Mouse (Mus musculus): ENCODE results near the gene Shank2.

Gene Shank2

DNA sequence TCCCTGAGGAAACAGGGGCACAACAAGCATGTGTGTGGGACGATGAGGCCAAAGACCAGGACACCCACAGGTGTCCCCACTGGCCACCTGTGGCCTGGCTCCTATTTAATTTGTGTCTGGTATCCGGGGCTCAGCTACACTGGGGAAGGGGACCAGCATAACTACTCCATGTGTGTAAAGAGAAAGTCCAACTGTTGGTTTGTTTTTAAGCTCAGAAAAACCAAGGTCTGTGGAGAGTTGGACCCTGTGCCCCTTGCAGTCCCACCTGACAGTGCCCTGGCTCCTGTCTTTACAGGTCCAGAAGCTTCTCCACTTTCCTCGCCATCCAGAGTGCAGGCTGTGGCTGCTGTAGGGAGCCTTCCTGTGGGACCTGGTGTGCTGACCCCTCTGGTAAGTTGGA, at the start of gene Shank2:
TSS of gene Shank2 (plus strand) at position 301 of the 400 bp plus-strand sequence.
- no peak for DNase-seq (ENCODE audit: low spot score in 2 of 2)

DNA sequence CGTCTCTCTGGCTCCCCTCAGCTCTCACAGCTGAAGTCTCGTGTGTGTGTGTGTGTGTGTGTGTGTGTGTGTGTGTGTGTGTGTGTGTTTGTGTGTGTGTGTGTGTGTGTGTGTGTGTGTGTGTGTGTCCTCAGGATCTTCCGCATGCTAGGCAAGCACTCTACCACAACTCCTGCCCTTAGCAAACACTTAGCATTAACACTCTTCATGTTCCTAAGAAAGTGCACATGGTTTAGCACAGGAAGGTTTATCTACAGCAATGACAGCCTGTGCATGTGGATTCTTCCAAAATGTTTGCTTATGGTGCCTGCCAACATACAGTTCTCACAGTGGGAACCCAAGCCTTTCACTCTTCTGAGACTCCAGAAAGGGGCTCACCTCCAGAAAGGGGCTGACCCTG, 49.6 kb upstream of the Shank2 start:
- DNase-seq (ENCODE audit: low spot score in 2 of 2), result no peak

DNA sequence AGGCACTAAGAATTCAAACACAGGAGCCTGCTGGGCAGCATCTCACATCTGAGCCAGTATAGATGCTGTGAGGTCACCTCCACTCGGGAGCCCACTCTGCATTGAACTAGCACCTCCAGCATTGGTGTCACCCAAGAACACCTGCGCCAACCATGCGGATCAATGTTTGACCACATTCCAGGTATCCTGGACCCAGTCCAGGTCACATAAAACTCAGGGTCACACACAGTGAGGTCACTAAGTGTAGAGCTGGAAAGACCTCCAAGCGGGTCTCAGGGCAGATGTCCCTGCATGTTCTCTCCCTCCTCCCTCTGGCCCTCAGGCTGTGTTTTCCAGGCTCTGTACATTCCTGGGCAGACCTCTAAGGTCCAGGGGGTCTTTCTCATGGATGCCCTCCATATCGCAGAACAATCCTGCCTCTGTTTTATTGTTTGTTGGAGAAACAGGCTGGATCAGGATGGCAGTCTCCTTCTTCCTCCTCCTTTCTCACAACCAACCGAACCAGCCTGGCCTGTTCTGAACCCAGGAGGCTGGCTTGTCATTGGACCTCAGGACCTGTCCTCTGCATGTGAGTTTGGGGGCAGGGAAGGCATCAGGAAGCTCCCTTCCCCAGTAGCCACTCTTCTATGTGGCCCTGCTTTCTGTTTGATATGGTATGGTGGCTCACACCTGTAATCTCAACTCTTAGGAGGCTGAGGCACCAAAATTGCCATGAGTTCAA, 45.0 kb upstream of the Shank2 start:
- DNase-seq (ENCODE audit: low spot score in 2 of 2), result no peak

DNA sequence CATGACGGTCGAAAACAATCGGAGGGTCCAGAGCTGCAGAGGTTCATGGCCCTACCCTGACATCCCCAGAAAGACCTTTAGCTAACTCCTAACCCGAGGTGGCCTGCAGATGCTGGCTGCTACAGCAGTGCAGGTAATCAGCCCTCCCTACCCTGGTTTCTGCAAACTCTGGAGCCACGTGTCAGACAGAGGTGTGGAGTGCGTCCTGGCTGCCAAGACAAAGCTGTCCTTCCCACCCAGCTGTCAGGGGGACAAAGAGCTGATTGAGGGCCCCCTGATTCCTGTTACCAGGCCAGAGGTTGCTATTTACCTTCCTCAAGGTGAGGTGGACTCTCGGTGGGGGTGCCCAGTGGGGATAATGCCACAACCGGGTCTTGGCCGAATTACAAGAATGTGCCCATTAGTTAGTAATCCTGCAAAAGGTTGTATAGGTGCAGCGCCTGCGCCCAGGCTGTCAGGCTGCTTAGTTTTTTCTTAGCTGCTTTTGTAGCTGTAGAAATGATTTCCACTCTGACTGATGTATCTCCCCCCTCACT, 43.6 kb upstream of the Shank2 start:
- no peak for DNase-seq (ENCODE audit: low spot score in 2 of 2)

DNA sequence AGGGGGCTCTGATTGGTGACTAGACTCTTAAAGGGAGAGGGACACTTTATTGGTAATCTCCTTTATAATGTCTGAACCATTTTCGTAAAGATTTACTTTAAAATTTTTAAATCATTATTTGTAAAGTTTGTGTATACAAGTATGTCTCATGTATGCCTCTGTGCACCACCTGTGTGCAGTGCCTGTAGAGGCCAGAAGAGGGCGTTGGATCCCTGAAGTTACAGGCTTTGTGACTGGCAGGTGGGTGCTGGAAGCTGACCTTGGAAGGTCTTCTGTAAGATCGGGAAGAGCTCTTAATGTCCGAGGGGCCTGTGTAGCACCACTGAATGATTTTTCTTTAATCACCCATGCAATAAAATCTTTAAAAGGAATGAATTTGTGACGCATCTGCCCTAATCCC, 37.9 kb upstream of the Shank2 start:
- no peak for DNase-seq (ENCODE audit: low spot score in 2 of 2)

DNA sequence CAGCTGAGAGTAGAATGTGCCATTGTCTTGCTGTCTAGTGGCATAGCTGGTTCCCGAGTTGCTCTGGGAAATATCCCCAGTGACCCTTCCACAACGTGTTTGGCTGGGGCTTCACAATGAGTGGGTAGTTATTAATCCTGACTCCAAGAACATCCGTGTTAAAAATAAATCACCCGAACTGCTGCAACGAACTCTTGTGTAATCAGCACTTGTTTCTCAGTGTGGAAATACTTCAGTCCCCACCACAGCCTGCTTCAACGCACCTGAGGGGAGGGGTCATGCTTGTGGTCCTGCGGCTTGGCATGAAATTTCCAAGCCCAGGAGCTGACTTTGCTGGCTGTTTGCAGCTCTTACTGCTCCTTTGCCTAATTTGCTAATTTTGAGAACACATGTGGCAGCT, 35.1 kb upstream of the Shank2 start:
- no peak for DNase-seq (ENCODE audit: low spot score in 2 of 2)

DNA sequence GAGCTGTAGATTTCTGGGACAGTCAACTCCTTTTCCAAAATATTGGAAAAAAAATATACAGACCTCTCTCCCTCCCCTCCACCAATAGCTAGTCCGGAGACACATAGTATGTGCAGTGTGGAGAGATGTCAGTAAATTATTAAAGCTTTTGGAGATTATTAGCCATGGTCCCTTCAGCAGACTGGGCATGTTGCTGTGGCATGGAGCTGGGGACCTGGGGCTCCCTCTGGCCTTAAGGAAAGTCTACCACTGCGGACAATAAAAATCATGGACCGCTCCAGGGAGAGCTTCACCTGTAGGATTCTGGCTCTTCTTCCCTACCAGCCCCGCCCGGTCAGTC, 24.3 kb upstream of the Shank2 start:
- DNase-seq (ENCODE audit: low spot score in 2 of 2), result no peak

DNA sequence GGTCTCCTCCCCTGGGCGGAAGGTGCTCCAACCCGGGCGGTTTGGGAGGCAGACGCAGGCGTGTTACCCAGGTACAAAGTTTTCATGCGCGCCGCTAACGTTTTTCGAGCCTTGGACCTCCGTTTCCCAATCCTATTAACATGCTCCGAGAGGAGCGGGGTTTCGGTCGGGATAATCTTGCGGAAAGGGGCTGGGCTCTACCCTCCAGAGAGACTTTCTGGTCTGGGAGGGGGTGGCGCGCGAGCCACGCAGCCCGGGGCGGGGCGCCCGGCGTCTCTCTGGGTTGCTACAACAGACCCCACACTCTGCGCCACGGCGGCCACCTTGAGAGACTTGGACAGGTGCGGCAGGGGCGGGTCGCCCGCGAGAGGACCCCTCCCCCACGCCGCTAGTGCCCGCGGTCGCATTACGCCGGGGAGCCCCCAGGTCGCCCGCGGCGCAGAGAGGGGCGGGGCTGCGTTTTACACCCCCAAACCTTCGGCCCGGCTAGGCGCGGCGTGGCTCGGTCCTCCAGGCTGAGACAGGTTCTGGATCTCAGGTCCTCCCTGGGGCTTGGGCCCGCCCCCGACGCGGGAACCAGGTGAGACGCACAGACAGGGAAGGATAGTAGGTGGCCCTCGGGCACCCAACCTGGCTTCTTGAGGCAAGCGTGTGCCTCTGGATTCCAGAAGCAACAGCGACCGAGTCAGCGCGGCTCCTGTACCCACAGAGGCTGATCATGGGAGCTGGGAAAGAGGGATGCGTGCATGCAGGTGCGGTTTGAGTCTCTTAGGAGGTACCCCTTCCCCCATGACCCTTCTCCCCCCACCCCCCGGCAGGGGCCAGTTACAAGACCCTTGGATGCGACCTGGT, 23.7 kb upstream of the Shank2 start:
- DNase-seq (ENCODE audit: low spot score in 2 of 2), result no peak

DNA sequence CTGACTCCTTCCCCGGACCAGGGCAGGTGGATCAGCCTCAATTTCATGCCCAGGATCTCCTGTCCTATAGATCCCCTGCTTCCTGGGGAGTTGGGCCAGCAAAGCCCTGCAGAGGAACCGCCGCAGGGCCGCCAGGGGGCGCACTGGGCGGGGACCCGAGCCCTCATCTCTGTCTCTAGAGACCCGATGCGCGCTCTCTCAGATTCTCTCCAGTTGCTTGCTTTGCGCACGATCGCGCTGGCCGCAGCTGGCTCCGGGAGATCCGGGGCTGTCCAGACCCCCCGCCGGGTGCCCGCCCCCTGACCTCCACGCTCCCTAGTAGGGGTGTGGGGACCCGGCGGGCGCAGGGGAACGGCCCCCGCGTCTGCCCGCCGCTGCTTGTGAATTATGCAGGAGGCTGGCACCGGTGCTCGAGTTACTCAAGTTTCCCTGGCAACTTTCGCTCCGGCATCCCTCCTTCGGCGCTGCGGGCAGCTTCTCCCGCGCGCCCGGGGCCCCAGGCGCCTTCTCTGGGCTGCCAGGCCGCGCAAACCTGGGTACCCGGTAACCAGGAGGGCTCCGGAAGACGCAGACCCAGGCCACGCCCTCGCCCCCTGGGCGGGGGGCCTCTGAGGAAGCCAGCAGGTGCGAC, 22.9 kb upstream of the Shank2 start:
- DNase-seq (ENCODE audit: low spot score in 2 of 2), result peak; percentile 43 to 52

DNA sequence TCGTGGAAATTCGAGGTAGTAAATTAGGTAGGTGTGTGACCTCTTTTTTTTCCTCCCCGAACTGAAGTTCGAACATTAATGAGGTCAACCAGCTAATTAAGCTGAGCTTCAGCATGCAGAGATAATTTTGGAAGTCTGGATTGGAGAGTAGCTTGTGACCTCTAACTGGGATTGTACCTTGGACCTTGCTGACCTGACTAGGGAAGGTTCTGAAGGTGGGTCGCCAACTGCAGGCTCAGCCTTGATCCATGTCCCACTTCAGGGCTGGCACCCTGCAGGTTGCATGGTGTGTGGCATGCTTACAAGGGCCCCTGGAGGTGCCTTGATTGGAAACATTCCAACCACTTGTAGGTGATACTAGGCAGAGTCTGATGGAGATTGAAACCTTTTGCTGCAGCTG, 21.7 kb upstream of the Shank2 start:
- no peak for DNase-seq (ENCODE audit: low spot score in 2 of 2)

DNA sequence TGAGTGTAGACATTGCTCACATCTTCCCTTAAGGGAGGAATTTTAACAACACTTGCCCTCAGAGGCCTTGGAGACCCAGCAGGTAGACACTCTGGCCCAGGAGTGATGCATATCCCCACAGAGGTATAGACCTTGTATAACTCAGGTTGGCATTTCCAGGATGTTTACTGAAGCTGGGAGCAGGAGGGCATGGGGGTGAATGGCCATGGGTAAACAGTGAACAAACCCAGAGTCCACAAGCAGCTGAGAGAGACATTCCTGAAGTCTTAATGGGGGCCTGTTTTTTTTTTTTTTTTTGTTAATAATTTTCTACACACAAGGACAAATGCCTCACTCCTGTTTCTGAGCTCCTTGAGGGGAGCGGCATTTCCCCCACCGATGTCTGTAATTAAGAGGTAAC, 15.4 kb upstream of the Shank2 start:
- no peak for DNase-seq (ENCODE audit: low spot score in 2 of 2)

DNA sequence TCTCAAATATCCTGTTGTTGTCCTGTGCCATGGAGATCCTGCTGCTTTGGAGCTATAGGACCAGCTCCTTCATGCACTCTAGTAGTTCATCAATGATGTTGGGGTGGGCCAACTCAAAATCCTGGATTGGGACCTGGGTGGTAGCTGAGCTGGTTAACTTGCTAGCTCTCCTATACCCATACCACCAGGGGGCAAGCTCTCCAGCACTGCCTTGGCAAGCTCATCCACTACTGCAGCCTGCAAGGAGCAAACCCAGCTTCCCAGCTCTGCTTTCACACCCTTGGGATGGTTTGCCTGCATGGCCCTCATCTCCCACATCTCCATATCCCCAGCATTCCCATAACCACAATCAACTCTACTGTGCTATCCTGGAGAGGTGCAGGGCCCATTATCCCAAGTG, 10.6 kb upstream of the Shank2 start:
- no peak for DNase-seq (ENCODE audit: low spot score in 2 of 2)

DNA sequence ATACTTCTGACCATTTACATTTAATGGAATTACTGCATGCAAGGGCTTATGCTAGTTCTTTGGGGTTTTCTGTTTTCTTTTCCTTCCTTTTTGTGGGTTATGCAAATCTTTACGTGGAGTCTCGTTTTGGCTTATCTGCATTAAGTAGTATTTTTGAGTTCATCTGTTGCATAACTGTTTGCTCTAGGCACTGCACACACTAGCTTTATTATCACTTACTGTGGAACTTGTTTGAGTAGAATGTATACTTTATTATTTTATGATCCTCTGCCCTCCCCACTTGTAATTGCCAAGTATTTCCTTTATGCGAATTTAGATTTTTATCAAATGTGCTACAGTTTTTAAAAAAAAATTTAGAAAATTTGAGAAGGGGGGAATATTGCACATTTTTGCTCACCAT, 2.7 kb upstream of the Shank2 start:
- DNase-seq (ENCODE audit: low spot score in 2 of 2), result no peak

DNA sequence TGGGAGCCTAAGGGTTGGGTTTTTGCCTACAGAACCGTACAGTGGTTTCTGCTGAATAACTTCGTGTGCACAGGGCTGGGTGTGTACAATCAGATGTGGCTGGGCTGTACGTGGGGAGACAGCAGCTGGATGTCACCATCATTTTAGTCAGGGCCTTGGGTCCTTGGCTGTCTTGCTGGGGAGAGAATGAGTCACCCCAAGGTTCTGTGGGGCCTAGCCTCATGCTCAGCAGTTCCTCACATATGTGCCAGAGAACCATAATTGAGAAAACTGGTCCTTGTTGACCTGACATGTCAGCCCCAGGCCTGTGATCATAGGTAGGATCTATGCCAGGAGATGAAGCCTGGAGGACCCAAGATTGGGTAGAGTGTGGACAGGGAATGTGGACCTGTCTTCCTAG, 1.7 kb downstream of the Shank2 start:
- no peak for DNase-seq (ENCODE audit: low spot score in 2 of 2)

DNA sequence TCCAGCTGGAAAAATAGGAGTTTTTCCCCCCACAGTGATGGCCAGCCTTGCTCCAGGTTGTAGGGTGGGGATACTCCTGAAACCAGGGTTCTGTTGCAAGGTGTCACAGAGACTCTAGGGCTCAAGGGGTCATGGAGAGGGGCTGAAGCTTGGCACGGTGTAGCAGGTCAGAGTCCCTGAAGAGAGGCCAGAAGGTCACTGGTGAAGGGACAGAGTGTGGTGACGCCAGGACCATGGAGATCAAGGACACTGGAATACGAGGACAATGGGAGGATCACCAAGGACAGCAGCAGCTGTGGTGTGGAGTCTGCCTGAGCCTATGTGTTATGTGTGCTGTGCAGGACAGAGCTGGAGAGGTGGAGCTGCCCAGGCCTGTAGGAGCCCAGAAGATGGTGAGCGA, 6.4 kb downstream of the Shank2 start:
- no peak for DNase-seq (ENCODE audit: low spot score in 2 of 2)

DNA sequence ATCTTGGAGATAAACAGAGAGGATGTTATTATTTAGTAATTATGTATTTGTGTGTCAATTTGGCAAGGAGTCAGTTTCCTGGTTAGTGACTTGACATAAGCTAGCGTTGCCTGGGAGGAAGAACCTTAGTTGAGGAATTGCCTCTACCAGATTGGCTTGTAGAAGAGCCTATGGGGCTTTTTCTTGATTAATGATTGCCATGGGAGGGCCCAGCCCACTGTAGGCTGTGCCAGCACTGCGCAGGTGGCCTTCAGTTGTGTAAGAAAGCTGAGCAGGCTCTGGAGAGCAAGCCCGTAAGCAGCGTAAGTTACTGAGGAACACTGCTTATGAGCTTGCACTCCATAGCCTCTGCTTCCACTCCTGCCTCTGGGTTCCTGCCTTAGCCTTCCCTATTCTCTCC, 7.3 kb downstream of the Shank2 start:
- no peak for DNase-seq (ENCODE audit: low spot score in 2 of 2)

DNA sequence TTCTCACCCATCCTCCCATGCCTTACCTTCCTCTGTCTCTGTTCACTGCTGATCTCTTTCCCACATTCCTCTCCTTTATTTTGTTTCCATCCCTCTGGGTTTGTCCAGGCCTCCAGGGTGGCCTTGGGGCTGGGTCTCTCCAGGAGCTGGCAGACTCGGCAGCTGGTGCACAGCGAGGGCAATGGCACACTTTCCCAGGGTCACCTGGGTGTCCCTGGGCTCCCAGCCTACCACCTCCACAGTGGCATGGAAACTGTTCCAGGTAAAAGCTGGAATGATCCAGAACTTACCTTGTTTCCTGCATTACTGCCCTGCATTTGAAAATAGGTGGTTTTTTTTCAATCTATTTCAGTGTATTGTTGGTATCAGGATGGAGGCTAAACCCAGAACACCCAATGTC, 12.8 kb downstream of the Shank2 start:
- no peak for DNase-seq (ENCODE audit: low spot score in 2 of 2)

DNA sequence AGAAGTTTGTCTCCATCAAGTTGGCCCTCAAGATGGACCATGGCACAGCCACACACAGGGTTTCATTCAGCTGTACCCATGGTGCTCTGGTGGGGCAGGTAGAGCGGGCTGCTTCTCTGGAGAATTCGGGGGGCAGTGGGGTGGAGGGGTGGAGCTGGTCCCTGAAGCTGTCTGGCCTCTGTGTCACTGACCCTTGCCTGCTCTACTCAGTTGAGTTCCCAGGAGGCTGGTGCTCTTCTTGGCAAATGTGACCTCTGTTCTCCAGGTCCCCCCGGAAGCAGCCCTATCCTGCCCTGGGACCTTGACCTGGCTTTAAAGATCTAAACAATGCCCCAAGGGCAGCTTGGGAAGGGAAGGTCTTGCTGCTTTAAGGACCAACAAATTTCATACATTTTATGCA, 20.1 kb downstream of the Shank2 start:
- no peak for DNase-seq (ENCODE audit: low spot score in 2 of 2)

DNA sequence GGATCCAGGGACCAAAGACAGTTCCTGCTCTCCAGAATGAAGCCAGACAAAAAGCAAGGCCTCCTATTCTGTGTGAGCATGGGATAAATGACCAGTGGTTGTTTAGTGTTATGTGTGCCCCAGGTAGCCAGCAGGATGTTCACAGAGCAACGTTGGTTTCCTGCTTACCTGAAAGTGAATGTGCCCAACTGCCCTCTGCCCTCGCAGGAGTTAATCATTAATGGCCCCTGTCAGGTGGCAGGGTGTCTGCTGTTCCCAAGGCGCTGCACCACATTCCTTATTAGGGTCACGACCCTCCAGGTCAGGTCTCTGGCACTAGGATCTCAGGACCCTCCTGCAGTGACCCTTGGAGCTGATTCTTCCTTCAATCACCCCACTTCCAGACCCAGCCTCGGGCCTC, 21.0 kb downstream of the Shank2 start:
- no peak for DNase-seq (ENCODE audit: low spot score in 2 of 2)

DNA sequence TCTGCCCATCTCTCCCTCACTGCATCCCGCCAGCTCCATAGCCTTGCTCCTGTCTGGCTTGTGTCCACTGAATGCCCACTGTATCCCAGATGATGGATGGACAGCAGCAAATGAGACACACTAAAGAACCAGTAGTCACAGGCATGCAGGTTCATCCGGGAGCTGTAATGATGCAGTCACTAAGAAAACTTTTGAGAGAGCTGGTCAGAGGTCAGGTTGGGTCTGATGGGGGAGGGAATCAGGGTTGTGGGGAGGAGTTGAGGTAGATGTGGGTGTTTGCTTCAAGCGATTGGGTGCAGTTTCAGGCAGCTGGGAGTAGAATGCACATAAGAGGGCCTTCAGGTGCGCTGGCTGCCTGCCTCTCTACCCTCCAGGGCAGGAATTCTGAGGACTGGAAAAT, 21.8 kb downstream of the Shank2 start:
- no peak for DNase-seq (ENCODE audit: low spot score in 2 of 2)

DNA sequence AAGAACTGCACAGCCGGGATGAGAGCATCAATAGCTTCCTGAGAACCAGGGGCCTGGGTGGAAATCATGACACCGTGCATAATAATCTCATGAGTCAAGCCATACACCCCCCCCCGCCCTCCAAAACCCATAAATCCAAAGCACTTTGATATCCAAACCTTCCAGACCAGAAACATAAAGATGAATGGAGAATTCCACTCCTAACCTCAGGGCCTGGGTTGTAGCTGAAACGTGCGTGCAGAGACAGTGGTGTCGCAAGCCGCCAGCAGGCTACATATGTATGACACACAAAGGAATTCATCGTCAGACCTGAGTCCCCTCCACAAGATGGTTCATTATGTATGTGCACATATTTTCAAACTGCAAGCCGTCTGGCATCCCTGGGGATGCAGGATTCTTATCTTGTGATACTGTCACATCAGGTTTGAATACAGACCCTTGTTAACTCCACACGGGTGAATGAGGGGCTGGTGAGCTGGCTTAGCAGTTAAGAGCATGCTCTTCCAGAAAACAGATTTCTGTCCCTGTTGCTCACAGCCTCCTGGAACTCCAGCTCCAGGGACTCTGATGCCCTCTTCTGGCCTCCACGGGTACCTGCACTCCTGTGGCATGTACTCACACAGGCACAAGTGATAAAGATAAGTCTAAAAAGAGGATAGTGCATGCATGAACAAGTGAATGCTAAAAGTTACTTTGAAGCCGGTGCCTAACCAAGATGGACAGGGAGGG, 24.5 kb downstream of the Shank2 start:
- DNase-seq (ENCODE audit: low spot score in 2 of 2), result no peak

DNA sequence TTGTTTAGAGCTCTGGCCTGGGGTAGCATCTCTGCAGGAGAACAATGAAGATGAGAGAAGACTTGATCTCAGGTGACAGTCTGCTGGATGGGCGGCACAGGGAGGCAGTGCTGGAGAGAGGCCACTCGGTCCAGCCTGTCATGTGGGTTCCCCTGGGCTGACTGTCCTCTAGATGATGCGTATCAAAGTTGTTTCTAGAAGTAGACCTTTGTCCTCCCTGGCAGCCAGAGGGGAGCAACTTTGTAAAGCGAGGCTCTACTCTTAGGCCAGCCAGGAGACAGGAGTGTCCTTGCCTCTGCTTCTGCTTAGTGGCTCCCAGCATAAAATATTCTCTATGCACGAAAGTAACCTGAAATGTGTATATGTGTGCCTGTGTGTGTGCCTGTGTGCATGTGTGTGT, 27.5 kb downstream of the Shank2 start:
- no peak for DNase-seq (ENCODE audit: low spot score in 2 of 2)
